Mouse (Mus musculus): ENCODE data around the gene Fubp1. TPM values are rescaled to one million over a fixed set of nuclear protein-coding genes. Genes with fewer than 3 reads are reported as not detected.

Fubp1 gene
- polyA plus RNA-seq, 1 experiment from 2014 or later: 482 TPM

DNA sequence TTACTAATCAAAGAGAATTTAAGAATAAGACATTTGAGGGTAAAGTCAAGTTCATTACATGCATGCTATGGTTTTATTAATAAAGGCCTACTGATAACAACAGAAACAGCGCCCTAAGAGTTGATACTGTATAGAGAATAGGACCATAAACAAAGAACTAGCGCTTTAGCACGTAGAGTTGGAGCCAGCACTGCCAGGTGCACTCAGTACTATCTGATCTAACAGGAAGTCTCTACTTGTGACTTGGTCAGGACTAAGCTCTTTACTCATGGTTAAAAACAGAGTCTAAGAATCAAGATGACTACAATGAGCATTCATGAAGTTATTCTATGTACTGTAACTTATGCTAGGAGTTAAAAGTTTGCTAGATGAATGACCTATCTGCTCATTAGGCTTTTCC lies 5.6 kb upstream of the Fubp1 start:
- Histone ChIP-seq H3K9me3 (replicated peaks; ENCODE audit: control insufficient read depth, low read length) (no peaks in the 10 kb centered on the region), H3K4me1 (ENCODE audit: control insufficient read depth, insufficient read depth, low read length) (no peaks in the 10 kb centered on the region), H3K27me3 (ENCODE audit: control insufficient read depth, insufficient read depth, low read length) (no peaks in the 10 kb centered on the region), H3K9ac (replicated peaks; ENCODE audit: low read length) (no peak overlapping the region), H3K4me3 (ENCODE audit: low read depth, low read length) (no peak overlapping the region), H3K4me2 (ENCODE audit: low read depth, low read length) (no peak overlapping the region), H3K27ac (replicated peaks; ENCODE audit: low read depth, low read length) (no peak overlapping the region), H3K36me3 (replicated peaks; ENCODE audit: control insufficient read depth, insufficient read depth, low read depth, low read length) (no peaks in the 10 kb centered on the region)
- WGBS: 89% methylated on average over 3 of the region's 3 CpGs
- DNase-seq (ENCODE audit: low spot score) (no peak), ATAC-seq (replicated peaks; ENCODE audit: insufficient number of reproducible peaks, low FRiP score, low TSS enrichment, low read depth) (no peak)

DNA sequence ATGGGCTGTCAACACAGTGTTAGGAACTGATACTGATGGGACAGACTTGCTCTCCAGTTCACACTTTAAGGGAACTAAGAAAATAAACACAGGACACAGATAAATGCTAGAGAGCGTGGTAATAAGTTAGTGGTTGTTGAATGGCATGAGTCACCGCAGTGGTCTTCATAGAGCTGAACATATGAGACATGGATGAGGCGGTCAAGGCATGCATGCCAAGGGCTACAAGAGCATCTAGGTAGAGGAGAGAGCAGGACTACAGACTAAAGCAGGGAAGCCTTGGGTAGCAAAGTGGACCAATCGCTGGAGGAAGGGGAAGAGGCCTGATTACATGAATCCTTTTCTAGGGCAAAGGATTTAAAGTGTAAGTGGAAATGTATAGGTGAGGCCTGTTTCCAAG lies 3.1 kb upstream of the Fubp1 start:
- WGBS: 92% methylated on average over 4 of the region's 4 CpGs
- Histone ChIP-seq H3K27ac (replicated peaks; ENCODE audit: low read depth, low read length) (no peak overlapping the region), H3K9me3 (replicated peaks; ENCODE audit: control insufficient read depth, low read length) (no peaks in the 10 kb centered on the region), H3K4me1 (ENCODE audit: control insufficient read depth, insufficient read depth, low read length) (no peaks in the 10 kb centered on the region), H3K27me3 (ENCODE audit: control insufficient read depth, insufficient read depth, low read length) (no peaks in the 10 kb centered on the region), H3K4me3 (ENCODE audit: low read depth, low read length) (no peak overlapping the region), H3K36me3 (replicated peaks; ENCODE audit: control insufficient read depth, insufficient read depth, low read depth, low read length) (no peaks in the 10 kb centered on the region), H3K4me2 (ENCODE audit: low read depth, low read length) (no peak overlapping the region), H3K9ac (replicated peaks; ENCODE audit: low read length) (no peak overlapping the region)
- DNase-seq (ENCODE audit: low spot score): no peak
- no peak for ATAC-seq (replicated peaks; ENCODE audit: insufficient number of reproducible peaks, low FRiP score, low TSS enrichment, low read depth)

DNA sequence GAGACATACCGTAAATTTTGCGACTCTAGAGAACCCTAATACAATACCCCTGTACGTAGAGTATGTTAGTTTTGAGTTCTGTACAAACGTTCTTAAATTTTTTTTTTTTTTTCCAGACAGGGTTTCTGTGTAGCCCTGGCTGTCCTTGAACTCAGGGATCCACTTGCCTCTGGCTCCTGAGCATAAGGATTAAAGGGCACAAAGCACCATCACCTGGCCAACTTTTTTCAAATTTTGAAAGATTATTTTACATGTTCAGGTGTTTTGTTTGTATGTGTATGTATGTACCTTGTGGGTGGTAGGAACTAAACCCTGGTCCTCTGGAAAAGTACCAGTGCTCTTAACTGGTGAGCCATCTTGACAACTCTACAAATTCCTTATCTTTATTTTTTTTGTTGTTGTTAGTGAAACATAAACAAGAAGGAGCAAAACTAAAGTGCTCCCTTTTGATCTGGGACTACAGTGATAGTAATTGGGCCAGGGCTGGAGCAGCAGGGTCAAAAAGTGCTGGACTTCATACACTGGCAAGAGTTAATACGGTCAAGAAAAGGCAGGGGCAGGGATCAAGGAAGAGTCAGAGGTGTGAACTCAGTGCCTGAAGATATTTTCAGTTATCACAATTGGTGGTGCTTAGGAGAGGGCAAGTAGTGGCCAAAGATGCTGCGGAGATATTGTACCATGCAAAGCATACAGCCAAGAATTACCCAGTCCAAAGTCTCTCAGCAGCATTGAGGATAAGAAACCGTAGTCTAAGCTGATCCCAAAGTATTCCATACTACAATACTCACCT lies 1.9 kb upstream of the Fubp1 start:
- Histone ChIP-seq H3K4me1 (ENCODE audit: control insufficient read depth, insufficient read depth, low read length) (peaks cover 3% of the 10 kb centered on the region; the same call in 1 of the 2 replicates), H3K9ac (replicated peaks; ENCODE audit: low read length) (no peak overlapping the region), H3K36me3 (replicated peaks; ENCODE audit: control insufficient read depth, insufficient read depth, low read depth, low read length) (no peaks in the 10 kb centered on the region), H3K27ac (replicated peaks; ENCODE audit: low read depth, low read length) (no peak overlapping the region), H3K4me2 (ENCODE audit: low read depth, low read length) (no peak overlapping the region), H3K27me3 (ENCODE audit: control insufficient read depth, insufficient read depth, low read length) (no peaks in the 10 kb centered on the region), H3K9me3 (replicated peaks; ENCODE audit: control insufficient read depth, low read length) (no peaks in the 10 kb centered on the region), H3K4me3 (ENCODE audit: low read depth, low read length) (no peak overlapping the region)
- ATAC-seq (replicated peaks; ENCODE audit: insufficient number of reproducible peaks, low FRiP score, low TSS enrichment, low read depth) (no peak), DNase-seq (ENCODE audit: low spot score) (no peak)
- WGBS: 94% methylated on average over 7 of the region's 7 CpGs

DNA sequence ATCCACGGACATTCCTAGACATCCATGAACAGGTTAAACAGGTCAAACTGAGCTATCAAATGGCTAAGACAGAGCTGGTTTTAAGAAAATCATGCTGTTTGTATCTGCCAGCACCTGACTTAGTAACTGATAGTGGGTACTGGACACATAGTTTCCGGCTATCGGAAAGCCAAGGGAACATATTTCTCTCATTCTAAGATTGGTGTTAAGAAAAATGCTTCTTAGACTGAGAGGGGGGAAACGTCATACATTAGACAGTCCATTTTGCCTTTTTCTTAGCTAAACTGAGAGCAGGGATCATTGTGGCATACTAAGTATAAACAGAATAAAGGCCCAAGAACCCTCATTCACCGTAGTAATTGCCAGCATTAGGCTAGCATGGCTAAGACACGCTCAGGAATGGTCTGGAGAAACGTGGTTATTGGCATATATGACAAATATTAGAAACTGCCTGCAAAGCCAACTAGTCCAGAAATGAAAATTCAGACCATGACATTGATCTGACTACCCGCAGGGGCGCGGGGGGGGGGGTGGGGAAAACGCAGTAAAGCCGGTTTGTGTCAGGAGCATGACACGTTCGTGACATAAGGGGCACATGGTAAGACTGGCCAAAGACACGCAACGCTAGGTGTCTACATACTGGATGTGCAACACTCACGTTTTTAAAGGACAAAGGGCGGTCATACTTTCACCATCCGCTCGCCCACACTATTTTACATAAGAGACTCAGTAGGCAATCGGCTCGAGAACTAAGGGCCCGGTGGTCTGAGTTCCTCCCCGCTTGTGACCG lies 850 bp upstream of the Fubp1 start:
- ATAC-seq (replicated peaks; ENCODE audit: insufficient number of reproducible peaks, low FRiP score, low TSS enrichment, low read depth) (peak; percentile 27), DNase-seq (ENCODE audit: low spot score) (peak; percentile 57)
- 5% methylated on average over 25 of the region's 25 CpGs for WGBS
- Histone ChIP-seq H3K4me1 (ENCODE audit: control insufficient read depth, insufficient read depth, low read length) (peaks cover 3% of the 10 kb centered on the region; the same call in 1 of the 2 replicates), H3K27ac (replicated peaks; ENCODE audit: low read depth, low read length) (peak overlapping the region; percentile 99), H3K27me3 (ENCODE audit: control insufficient read depth, insufficient read depth, low read length) (no peaks in the 10 kb centered on the region), H3K36me3 (replicated peaks; ENCODE audit: control insufficient read depth, insufficient read depth, low read depth, low read length) (no peaks in the 10 kb centered on the region), H3K9me3 (replicated peaks; ENCODE audit: control insufficient read depth, low read length) (no peaks in the 10 kb centered on the region), H3K4me2 (ENCODE audit: low read depth, low read length) (peak overlapping the region; percentile 48), H3K9ac (replicated peaks; ENCODE audit: low read length) (peak overlapping the region; percentile 100), H3K4me3 (ENCODE audit: low read depth, low read length) (peak overlapping the region; percentile 97)

DNA sequence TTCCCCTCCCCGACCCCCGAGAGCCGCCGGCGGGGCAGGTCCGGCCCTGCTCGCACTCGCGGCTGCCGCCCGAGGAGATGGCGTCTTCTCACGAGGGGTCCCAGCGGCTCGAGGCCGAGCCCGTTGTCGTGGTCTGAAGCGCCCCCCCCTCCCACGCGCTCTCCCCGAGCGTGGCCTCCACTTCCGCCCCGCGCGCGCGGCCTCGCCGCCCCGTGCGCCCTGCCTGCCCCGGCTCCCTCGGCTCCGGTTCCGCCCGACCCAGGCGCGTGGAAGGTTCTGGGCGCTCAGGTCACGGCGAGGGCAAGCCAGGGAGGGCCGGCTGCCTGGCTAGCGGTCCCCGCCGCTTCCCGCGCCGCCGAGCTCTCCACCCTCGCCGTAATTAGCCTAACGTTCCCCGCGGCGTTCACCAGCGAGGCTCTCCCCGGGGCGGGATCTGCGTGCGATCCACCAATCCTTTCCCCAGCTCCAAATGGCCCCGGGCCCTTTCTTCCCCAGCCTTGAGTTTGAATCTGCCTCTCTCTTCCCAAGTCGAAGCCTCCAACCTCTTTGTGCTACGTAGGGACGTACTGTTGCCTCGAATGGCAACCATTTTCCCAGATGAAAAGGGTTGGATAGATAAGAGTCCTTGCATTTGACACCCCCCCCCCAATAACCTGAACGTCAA lies 638 bp downstream of the Fubp1 start:
- peak overlapping the region; percentile 97 for H3K4me3 ChIP-seq (ENCODE audit: low read depth, low read length)
- DNase-seq (ENCODE audit: low spot score) (peak; percentile 73), ATAC-seq (replicated peaks; ENCODE audit: insufficient number of reproducible peaks, low FRiP score, low TSS enrichment, low read depth) (peak; percentile 29)
- under 1% methylated on average over 53 of the region's 68 CpGs for WGBS
- no peaks in the 10 kb centered on the region for H3K27me3 ChIP-seq (ENCODE audit: control insufficient read depth, insufficient read depth, low read length)
- peak overlapping the region; percentile 100 for H3K9ac ChIP-seq (replicated peaks; ENCODE audit: low read length)
- H3K4me2 ChIP-seq (ENCODE audit: low read depth, low read length): peak overlapping the region; percentile 78
- peaks cover 3% of the 10 kb centered on the region; the same call in 1 of the 2 replicates for H3K4me1 ChIP-seq (ENCODE audit: control insufficient read depth, insufficient read depth, low read length)
- peak overlapping the region; percentile 91 for H3K27ac ChIP-seq (replicated peaks; ENCODE audit: low read depth, low read length)
- H3K9me3 ChIP-seq (replicated peaks; ENCODE audit: control insufficient read depth, low read length): no peaks in the 10 kb centered on the region
- H3K36me3 ChIP-seq (replicated peaks; ENCODE audit: control insufficient read depth, insufficient read depth, low read depth, low read length): no peaks in the 10 kb centered on the region; the same call in 1 of the 2 replicates

DNA sequence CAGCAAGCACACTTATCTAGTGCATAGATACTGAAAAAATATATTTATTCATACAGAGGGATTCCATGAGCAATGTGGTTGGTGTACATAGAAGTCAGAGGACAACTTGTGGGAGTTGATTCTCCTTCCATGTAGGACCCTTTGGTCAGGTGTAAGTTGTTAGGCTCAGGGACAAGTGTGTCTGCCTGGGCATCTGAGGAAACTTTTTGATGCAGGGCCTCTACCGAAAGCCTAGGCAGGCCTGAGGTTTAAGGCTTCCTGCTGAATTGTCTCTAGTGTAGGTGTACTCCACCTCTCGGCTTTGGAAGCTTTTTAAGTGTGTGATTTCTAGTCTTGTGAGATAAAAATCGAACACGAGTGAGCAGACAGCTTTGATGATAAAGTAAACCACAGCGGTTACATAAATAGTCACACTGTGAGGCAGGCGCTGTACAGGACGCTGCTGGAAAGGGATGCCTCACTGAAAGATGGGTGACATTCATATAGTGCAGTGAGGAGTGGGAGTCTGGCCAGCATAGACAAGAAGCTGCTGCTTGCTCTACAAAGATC lies 1.6 kb downstream of the Fubp1 start:
- peak overlapping the region; percentile 100 for H3K9ac ChIP-seq (replicated peaks; ENCODE audit: low read length)
- peak overlapping the region; percentile 97 for H3K4me3 ChIP-seq (ENCODE audit: low read depth, low read length)
- H3K9me3 ChIP-seq (replicated peaks; ENCODE audit: control insufficient read depth, low read length): no peaks in the 10 kb centered on the region
- H3K4me1 ChIP-seq (ENCODE audit: control insufficient read depth, insufficient read depth, low read length): peaks cover 3% of the 10 kb centered on the region; the same call in 1 of the 2 replicates
- no peak overlapping the region for H3K27ac ChIP-seq (replicated peaks; ENCODE audit: low read depth, low read length)
- WGBS: 45% methylated on average over 7 of the region's 7 CpGs
- peak overlapping the region; percentile 78 for H3K4me2 ChIP-seq (ENCODE audit: low read depth, low read length)
- H3K27me3 ChIP-seq (ENCODE audit: control insufficient read depth, insufficient read depth, low read length): no peaks in the 10 kb centered on the region
- no peaks in the 10 kb centered on the region; the same call in none of the 2 replicates for H3K36me3 ChIP-seq (replicated peaks; ENCODE audit: control insufficient read depth, insufficient read depth, low read depth, low read length)
- DNase-seq (ENCODE audit: low spot score) (no peak), ATAC-seq (replicated peaks; ENCODE audit: insufficient number of reproducible peaks, low FRiP score, low TSS enrichment, low read depth) (no peak)

DNA sequence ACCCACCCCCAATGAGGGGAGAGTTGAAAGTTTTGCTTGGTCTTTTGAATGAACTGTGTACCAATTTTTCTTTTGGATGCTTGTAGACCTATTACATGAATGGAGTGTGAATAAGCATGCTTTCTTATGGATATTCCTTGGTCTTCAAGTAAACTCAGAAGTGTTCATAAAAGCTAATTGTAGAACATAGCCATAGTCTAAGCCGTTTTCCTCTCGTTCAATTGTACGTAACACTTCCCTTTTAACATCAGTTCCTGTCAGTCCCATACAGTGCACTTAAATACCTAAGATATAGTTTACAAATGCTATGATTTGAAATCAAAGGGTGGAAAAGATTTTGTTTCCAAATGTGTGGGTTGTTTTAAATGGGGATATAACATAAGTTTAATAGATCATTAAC lies 3.2 kb downstream of the Fubp1 start:
- Histone ChIP-seq H3K4me1 (ENCODE audit: control insufficient read depth, insufficient read depth, low read length) (peaks cover 3% of the 10 kb centered on the region; the same call in 1 of the 2 replicates), H3K27ac (replicated peaks; ENCODE audit: low read depth, low read length) (no peak overlapping the region), H3K4me3 (ENCODE audit: low read depth, low read length) (no peak overlapping the region), H3K4me2 (ENCODE audit: low read depth, low read length) (0 out of 2 replicates have a peak overlapping the region, but pooled peaks have one; percentile 78), H3K9ac (replicated peaks; ENCODE audit: low read length) (no peak overlapping the region), H3K27me3 (ENCODE audit: control insufficient read depth, insufficient read depth, low read length) (no peaks in the 10 kb centered on the region), H3K9me3 (replicated peaks; ENCODE audit: control insufficient read depth, low read length) (no peaks in the 10 kb centered on the region), H3K36me3 (replicated peaks; ENCODE audit: control insufficient read depth, insufficient read depth, low read depth, low read length) (no peaks in the 10 kb centered on the region; the same call in none of the 2 replicates)
- no peak for ATAC-seq (replicated peaks; ENCODE audit: insufficient number of reproducible peaks, low FRiP score, low TSS enrichment, low read depth)
- WGBS: 70% methylated on average over 3 of the region's 3 CpGs
- DNase-seq (ENCODE audit: low spot score): no peak
